Mouse (Mus musculus) kidney, embryonic 15.5 days (tissue): ENCODE measurements around the gene Nfat5. TPM values are rescaled to one million over a fixed set of nuclear protein-coding genes. Genes with fewer than 3 reads are reported as not detected.
A peak's percentile ranks its signal among the peaks of the same experiment; 100 is the strongest.

Source experiments
- ATAC-seq: fragments of 200-750 bp; cut with Nextera tagmentation; replicated peaks from 2 replicates; pipeline ENCODE4 v1.8.0; 2017; ENCODE audit warnings: moderate TSS enrichment; ENCODE audit not compliant: low FRiP score
- H3K27ac ChIP-seq: fragments of 300-500 bp; sonication (generic); 2 replicates; pipeline ENCODE4 v1.5.1; 2015; ENCODE audit warnings: mild to moderate bottlenecking, inconsistent platforms
- H3K27me3 ChIP-seq: fragments of 300-500 bp; sonication (generic); 2 replicates; pipeline ENCODE4 v1.6.1; 2015; ENCODE audit warnings: inconsistent platforms
- H3K36me3 ChIP-seq: fragments of 300-500 bp; sonication (generic); 2 replicates; pipeline ENCODE4 v1.6.1; 2015; ENCODE audit warnings: inconsistent platforms
- H3K4me1 ChIP-seq: fragments of 300-500 bp; sonication (generic); 2 replicates; pipeline ENCODE4 v1.6.1; 2015; ENCODE audit warnings: inconsistent platforms
- H3K4me2 ChIP-seq: fragments of 300-500 bp; sonication (generic); 2 replicates; pipeline ENCODE4 v1.6.1; 2015; ENCODE audit warnings: moderate library complexity, mild to moderate bottlenecking, inconsistent platforms
- H3K4me3 ChIP-seq: fragments of 300-500 bp; sonication (generic); replicated peaks from 2 replicates; pipeline ENCODE4 v1.5.1; 2015; ENCODE audit warnings: mild to moderate bottlenecking, inconsistent platforms
- H3K9ac ChIP-seq: fragments of 300-500 bp; sonication (generic); 2 replicates; pipeline ENCODE4 v1.6.1; 2015; ENCODE audit warnings: mild to moderate bottlenecking, inconsistent platforms
- H3K9me3 ChIP-seq: fragments of 300-500 bp; sonication (generic); replicated peaks from 2 replicates; pipeline ENCODE4 v1.6.1; 2016; ENCODE audit warnings: inconsistent platforms
- WGBS: fragments of 180-500 bp; shearing (Covaris S2); methylation state at CpG from one replicate; pipeline ENCODE4 v1.1.7; 2015; ENCODE audit warnings: mixed read lengths; 5-methylcytosine and 5-hydroxymethylcytosine counted together
- polyA plus RNA-seq: library from polyadenylated mRNA; unstranded; fragments of >200 nt; fragmentation: Nextera tagmentation; extraction: Ambion mirVana; gene quantifications from 2 replicates; pipeline ENCODE4 v1.2.1, GENCODE M21; 2015

The Nfat5 gene
- polyA plus RNA-seq, 1 experiment from 2014 or later, result 29.3 TPM

DNA sequence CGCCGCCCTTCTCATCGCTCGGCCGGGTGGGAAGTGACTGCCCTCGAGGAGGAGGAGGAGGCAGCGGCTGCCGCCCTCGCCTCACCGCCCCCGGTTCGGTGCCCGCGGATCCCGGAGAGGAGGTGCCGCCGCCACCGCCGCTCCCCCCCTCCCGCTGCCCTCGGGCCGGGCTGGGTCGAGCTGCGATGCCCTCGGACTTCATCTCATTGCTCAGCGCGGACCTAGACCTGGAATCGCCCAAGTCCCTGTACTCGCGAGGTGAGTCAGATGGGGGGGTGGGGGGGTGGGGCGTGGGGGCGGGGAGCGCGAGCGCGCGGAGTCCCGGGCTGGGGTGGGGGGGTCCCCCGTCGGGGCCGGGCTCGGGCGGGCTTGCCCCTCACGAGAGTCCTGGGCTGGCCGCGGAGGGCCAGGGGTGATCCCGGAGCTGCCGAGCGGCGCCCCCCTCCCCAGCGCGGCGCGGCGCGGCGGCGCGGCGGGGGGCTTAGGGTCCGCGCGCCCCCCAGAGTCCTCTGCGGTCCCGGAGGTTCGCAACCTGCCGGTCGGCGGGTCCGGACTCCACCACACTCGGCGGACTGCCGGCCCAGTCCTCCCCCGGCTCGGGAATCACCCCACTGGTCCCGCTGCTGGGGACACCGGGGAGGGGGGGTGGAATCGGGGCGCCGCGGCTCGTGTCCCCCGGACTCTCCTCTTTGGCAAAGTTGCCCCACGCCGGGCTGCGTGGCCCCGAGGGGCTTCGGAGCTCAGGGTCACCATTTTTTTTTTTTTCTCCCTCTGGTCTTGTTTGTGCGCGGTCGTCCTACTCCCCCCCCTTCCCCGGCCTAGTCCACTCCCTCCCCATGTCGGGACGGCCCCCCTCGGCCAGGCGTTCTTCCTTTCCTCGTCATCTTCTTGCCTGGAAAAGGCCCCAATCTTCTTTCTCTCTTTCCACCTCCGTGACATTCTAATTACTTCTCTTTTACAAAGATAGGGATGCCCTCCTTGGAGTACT lies 665 bp downstream of the Nfat5 start:
- under 1% methylated on average over 88 of the region's 98 CpGs for WGBS
- Histone ChIP-seq H3K36me3 (peaks cover 8% of the 10 kb centered on the region; the same call in 1 of the 2 replicates), H3K27me3 (no peaks in the 10 kb centered on the region), H3K4me1 (peaks cover 16% of the 10 kb centered on the region), H3K4me2 (peak overlapping the region; percentile 69), H3K9me3 (no peaks in the 10 kb centered on the region), H3K27ac (peak overlapping the region; percentile 99), H3K4me3 (peak overlapping the region; percentile 99), H3K9ac (peak overlapping the region; percentile 97)
- peak; percentile 71 for ATAC-seq

DNA sequence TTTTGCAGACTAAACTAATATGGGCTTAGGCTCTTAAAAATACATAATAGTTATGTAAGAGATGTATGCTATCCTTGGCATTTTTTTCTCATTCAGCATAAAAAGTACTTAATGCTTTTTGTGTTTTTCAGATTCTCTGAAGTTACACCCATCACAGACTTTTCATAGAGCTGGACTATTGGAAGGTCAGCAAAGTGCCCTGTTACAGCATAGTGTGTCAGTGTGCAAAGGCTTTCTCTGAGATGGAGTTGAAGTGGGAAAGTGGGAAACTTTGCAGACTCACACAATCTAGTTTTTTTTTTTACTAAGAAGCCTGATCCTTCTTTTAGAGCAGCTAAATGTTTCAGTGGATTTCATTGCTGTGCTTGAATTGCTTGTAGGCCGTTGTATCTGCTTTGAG lies 2.2 kb downstream of the Nfat5 start:
- H3K9ac ChIP-seq, result peak overlapping the region; percentile 97; the same call in 1 of the 2 replicates
- WGBS, result 77% methylated on average over 1 of the region's 1 CpGs
- ATAC-seq, result no peak
- H3K4me2 ChIP-seq, result peak overlapping the region; percentile 69
- H3K4me3 ChIP-seq, result peak overlapping the region; percentile 99
- no peaks in the 10 kb centered on the region for H3K9me3 ChIP-seq
- H3K27ac ChIP-seq, result no peak overlapping the region
- H3K27me3 ChIP-seq, result no peaks in the 10 kb centered on the region
- H3K36me3 ChIP-seq, result peaks cover 16% of the 10 kb centered on the region
- H3K4me1 ChIP-seq, result peaks cover 16% of the 10 kb centered on the region

DNA sequence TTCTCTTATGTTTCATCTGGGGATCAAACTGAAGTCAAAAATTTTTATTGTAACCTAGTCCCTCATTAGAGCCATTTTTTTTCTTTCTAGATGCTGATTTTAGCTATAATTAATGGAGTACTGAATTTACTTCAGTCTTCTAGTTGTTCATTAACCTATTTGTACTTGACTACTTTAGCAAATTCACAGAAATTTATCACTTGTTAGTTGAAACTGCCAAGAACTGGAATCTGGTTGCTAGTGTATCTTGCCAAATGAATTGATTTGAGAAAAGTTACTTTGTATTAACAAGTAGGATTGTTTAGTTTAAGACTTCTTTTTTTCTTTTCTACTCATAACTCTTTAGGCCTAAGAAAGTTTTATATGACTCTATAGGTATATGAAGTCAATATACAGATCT lies 18.6 kb downstream of the Nfat5 start:
- H3K36me3 ChIP-seq, result peaks cover 11% of the 10 kb centered on the region
- ATAC-seq, result no peak
- H3K27me3 ChIP-seq, result no peaks in the 10 kb centered on the region

DNA sequence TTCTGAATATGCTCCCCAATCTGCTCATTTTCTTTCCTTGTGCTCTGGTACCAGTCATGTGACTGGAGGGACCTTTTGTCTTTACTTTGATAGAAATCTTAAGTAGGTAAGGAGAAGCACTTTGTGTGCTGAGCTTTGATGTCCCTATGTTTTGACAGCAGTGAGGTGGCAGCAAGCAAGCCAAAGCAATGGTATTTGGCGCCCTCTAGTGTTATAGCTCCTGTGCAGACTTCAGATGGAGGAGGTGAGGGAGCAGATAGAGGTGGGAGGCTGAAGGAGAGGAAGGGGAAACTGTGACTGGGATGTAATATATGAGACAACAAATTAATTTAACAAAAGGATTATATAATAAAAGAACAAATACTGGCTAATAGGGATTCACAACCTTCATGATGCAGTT lies 30.9 kb downstream of the Nfat5 start:
- 0 out of 2 replicates have a peak, but pooled peaks have one; percentile 62 for ATAC-seq
- Histone ChIP-seq H3K36me3 (no peaks in the 10 kb centered on the region; the same call in 1 of the 2 replicates), H3K27ac (no peak overlapping the region), H3K4me3 (no peak overlapping the region), H3K9ac (no peak overlapping the region), H3K4me2 (no peak overlapping the region), H3K9me3 (no peaks in the 10 kb centered on the region), H3K4me1 (no peaks in the 10 kb centered on the region; the same call in 1 of the 2 replicates), H3K27me3 (no peaks in the 10 kb centered on the region)
- WGBS, result 0% methylated on average over 1 of the region's 1 CpGs

More for the DNA sequence above, 18.6 kb downstream of the Nfat5 start:
- Histone ChIP-seq H3K4me1 (no peaks in the 10 kb centered on the region), H3K9ac (no peak overlapping the region), H3K4me2 (no peak overlapping the region), H3K9me3 (no peaks in the 10 kb centered on the region), H3K4me3 (no peak overlapping the region), H3K27ac (no peak overlapping the region)

DNA sequence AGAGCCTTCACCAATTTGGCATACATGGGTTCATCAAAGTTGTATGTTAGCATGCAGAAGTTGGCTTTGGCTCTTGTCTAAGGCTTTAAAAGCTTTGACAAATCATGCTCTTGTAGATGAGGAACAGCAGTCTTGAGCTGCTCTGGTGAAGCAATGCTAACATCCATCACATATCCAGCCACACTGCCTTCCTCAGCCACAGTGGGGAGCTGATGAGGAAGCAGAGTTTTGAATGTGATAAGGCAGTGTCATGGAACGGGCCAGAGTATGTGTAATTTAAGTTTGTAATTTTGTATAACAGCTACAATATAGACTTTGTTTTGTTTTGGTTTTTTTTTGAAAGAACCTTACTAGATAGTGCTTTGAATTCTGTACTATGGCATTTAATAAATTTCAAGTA lies 36.3 kb downstream of the Nfat5 start:
- no peaks in the 10 kb centered on the region; the same call in 1 of the 2 replicates for H3K36me3 ChIP-seq
- no peak overlapping the region for H3K9ac ChIP-seq
- no peak overlapping the region for H3K4me2 ChIP-seq
- ATAC-seq, result no peak
- H3K9me3 ChIP-seq, result no peaks in the 10 kb centered on the region
- no peaks in the 10 kb centered on the region for H3K4me1 ChIP-seq
- H3K27ac ChIP-seq, result no peak overlapping the region
- 75% methylated on average over 1 of the region's 1 CpGs for WGBS
- H3K27me3 ChIP-seq, result no peaks in the 10 kb centered on the region
- H3K4me3 ChIP-seq, result no peak overlapping the region

DNA sequence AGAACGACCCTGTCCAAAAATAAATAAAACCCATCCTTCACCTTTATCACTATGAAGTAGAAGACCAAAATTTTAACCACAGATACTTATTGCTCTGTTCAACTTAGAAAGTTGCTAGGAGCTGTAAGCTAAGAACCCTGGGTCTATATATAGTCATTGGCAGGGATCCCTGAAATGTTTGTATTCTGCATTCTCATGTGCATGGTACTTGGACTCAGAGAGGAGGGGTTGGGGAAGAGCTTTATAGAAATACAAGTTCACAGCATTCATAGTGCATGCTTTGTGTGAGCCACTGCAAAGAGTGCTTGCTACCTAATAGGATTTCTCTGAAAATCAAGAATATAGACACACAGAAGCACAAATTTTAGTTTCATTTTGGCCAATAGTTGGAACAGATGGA lies 43.2 kb downstream of the Nfat5 start:
- H3K4me2 ChIP-seq, result no peak overlapping the region
- H3K27me3 ChIP-seq, result no peaks in the 10 kb centered on the region
- no peak for ATAC-seq
- no peaks in the 10 kb centered on the region for H3K9me3 ChIP-seq
- H3K27ac ChIP-seq, result no peak overlapping the region
- WGBS, result 85% methylated on average over 1 of the region's 1 CpGs
- H3K4me3 ChIP-seq, result no peak overlapping the region
- peaks cover 14% of the 10 kb centered on the region for H3K36me3 ChIP-seq
- H3K4me1 ChIP-seq, result no peaks in the 10 kb centered on the region
- H3K9ac ChIP-seq, result no peak overlapping the region

DNA sequence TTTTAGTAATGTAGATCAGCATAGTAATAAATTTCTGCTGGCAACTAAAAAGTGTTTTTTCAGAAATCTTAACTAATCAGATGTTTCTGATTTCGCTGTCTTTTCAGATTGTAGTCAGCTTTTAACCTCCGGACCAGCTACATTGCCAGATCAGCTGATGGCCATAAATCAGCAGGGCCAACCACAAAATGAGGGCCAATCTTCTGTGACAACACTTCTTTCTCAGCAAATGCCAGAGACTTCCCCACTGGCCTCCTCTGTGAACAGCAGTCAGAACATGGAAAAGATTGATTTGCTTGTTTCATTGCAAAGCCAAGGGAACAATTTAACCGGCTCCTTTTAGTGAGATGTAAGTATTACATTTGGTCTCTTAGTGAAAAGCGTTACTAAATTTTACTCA lies 77.0 kb downstream of the Nfat5 start:
- ATAC-seq, result no peak
- Histone ChIP-seq H3K27ac (no peak overlapping the region), H3K36me3 (peaks cover 89% of the 10 kb centered on the region), H3K4me2 (no peak overlapping the region), H3K4me1 (no peaks in the 10 kb centered on the region), H3K4me3 (no peak overlapping the region), H3K27me3 (no peaks in the 10 kb centered on the region), H3K9ac (no peak overlapping the region), H3K9me3 (no peaks in the 10 kb centered on the region)
- 83% methylated on average over 4 of the region's 4 CpGs for WGBS

DNA sequence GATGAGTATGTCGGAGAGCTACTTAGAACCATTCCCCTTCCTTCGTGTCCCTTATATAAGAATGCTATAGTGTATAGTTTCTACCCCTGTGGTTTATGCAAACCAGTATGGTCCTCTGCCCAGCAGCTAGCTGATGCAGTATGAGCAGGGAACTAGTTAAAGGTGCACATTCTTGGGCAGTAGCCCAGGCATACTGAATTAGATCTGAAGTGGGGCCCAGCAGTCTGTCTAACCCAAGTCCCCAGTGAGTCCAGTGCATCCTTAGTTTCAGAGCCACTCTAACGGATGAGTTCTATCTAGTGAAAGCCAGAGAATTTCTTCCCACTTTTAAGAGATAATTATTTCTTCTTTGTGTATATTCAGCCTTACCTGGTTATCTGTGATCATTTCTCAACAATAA lies 84.1 kb downstream of the Nfat5 start:
- Histone ChIP-seq H3K4me2 (no peak overlapping the region), H3K27ac (no peak overlapping the region), H3K9me3 (no peaks in the 10 kb centered on the region), H3K9ac (no peak overlapping the region), H3K4me1 (no peaks in the 10 kb centered on the region), H3K27me3 (no peaks in the 10 kb centered on the region), H3K36me3 (peaks cover 69% of the 10 kb centered on the region), H3K4me3 (no peak overlapping the region)
- ATAC-seq, result no peak
- WGBS, result 95% methylated on average over 3 of the region's 3 CpGs

DNA sequence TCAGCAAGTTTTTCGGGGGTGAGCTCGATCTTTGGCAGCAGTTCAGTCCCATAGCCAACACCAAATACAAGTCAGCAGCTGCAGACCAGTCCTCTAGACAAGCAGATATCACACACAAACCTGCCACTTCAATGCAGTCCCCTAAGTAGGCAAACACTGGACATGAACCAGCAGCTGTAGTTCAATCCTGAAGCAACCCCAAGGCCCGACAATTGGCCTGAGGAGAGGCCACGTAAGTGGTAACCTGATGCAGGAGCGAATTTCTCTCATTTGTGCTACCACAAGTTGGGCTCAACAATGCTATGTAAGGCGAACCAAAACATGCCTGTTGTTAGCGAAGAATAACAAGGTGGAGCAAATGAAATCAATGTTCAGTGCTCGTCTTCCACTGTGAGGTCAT lies 87.5 kb downstream of the Nfat5 start:
- Histone ChIP-seq H3K4me2 (no peak overlapping the region), H3K4me3 (no peak overlapping the region), H3K4me1 (no peaks in the 10 kb centered on the region), H3K9ac (no peak overlapping the region), H3K27me3 (no peaks in the 10 kb centered on the region), H3K27ac (no peak overlapping the region), H3K9me3 (no peaks in the 10 kb centered on the region), H3K36me3 (peaks cover 42% of the 10 kb centered on the region)
- no peak for ATAC-seq
- WGBS, result 92% methylated on average over 8 of the region's 8 CpGs

DNA sequence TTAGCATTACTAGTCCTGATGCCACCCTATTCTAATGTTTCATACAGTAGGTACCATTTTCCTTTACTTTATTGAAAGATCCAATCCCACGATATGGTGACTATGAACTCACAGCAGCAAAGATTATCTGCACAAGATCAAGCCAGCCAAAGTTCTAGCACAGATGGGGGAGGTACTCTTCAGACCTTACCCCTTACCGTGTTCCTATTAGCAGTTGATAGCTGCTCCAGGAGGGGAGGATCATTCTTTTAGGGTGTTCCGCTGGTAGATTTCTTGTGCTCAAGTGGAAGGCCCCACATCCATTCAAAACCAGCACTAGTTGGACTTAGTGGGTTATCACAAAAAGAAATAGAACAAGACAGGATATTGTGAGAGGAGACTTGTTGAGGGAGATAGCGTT lies 88.4 kb downstream of the Nfat5 start:
- H3K4me3 ChIP-seq, result no peak overlapping the region
- H3K4me2 ChIP-seq, result no peak overlapping the region
- H3K9me3 ChIP-seq, result no peaks in the 10 kb centered on the region
- no peaks in the 10 kb centered on the region for H3K27me3 ChIP-seq
- H3K4me1 ChIP-seq, result no peaks in the 10 kb centered on the region
- no peak overlapping the region for H3K9ac ChIP-seq
- 91% methylated on average over 4 of the region's 4 CpGs for WGBS
- no peak overlapping the region for H3K27ac ChIP-seq
- peaks cover 36% of the 10 kb centered on the region for H3K36me3 ChIP-seq
- no peak for ATAC-seq

DNA sequence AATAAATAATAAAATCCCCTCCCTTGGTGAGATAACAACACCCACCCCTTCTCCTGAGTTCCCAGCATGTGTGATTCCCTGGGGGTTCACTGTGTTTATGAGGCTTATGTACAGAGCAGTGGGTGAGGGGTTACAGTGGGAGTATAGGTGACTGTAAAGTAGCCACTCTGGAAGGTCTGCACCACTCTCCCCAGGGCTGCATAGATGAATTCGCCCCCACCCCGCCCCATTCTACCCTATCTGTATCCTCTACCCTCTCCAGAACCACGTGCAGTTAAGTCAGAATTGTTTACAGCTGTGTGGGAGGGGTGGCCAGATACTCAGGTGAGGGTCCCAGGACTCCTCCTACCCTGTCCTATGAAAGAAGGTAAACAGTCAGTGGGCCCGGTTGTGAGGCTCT lies 89.6 kb downstream of the Nfat5 start:
- no peak overlapping the region for H3K4me2 ChIP-seq
- ATAC-seq, result no peak
- no peaks in the 10 kb centered on the region for H3K4me1 ChIP-seq
- H3K36me3 ChIP-seq, result peaks cover 30% of the 10 kb centered on the region
- no peaks in the 10 kb centered on the region for H3K27me3 ChIP-seq
- no peak overlapping the region for H3K9ac ChIP-seq
- no peaks in the 10 kb centered on the region for H3K9me3 ChIP-seq
- no peak overlapping the region for H3K27ac ChIP-seq
- H3K4me3 ChIP-seq, result no peak overlapping the region
- 72% methylated on average over 4 of the region's 4 CpGs for WGBS

DNA sequence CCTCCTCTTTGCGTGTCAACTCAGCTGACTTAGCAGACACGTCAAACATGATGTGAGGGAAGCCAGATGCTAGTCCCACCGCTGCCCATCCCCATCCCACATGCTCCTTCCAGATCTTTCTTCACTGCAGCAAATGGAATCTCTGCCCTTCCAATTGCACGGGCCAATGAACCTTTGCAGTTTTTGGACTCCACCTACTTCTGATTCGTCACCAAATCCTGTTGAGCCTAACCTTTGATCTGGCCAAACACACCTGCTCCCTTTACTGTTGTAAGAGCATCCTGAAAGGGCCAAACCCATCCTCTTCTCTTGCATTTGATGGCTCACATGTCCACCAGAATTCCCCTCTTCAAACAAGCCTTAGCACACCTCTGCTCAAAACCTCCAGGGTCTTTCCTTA lies 91.4 kb downstream of the Nfat5 start:
- no peak overlapping the region for H3K4me2 ChIP-seq
- peaks cover 2% of the 10 kb centered on the region for H3K4me1 ChIP-seq
- peaks cover 13% of the 10 kb centered on the region for H3K36me3 ChIP-seq
- H3K27ac ChIP-seq, result no peak overlapping the region
- WGBS, result 50% methylated on average over 5 of the region's 5 CpGs
- no peaks in the 10 kb centered on the region for H3K9me3 ChIP-seq
- no peak for ATAC-seq
- H3K9ac ChIP-seq, result no peak overlapping the region
- H3K4me3 ChIP-seq, result no peak overlapping the region
- H3K27me3 ChIP-seq, result no peaks in the 10 kb centered on the region
